Mouse (Mus musculus) lung, adult 2 months (tissue): Measurements from ENCODE around the gene Vps13d.

Experiments used
- CTCF ChIP-seq: fragments of 200-500 bp; IDR thresholded peaks from 2 replicates; pipeline ENCODE4 v1.5.1; 2011; ENCODE audit warnings: mild to moderate bottlenecking, low read length, control low read depth; ENCODE audit not compliant: insufficient read depth
- POLR2A ChIP-seq: fragments of 200-500 bp; IDR thresholded peaks from 2 replicates; pipeline ENCODE4 v1.6.1; 2011; ENCODE audit warnings: low read depth, mild to moderate bottlenecking, control low read depth, low read length, borderline replicate concordance; ENCODE audit errors: extremely low read depth

DNA sequence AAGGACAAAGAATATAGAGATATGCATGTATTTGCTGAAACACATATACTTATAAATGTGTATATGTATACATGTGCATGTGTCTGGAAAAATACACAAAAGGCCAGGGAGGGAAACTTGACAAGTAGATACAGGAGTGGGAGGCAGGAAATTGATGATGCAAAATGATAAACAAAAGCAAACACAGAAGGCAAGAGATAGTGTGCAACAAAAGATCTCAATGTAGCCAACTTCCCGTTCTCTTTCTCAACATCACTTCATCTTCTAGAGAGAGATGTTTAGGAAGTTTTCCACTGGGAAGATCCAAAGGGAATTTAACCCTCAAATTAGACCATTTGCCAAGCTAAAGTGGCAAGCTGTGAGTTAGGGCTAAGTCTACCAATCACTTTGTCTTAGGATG, 238.5 kb downstream of the Vps13d start:
- no peak for TF ChIP-seq CTCF
- no peak for TF ChIP-seq POLR2A
